Mouse (Mus musculus): ENCODE measurements at regions not wholly inside any gene's neighbourhood (a gene's known extent, or its start where the extent isn't known, plus 50 kb on each side); places are given as distances from the start of the nearest gene placed in this dataset.

- intact Hi-C loops (cut with DNase I): no loop called here
Measured at GRCm38 (mm10) chrX:60833456-60833855, 59.8 kb downstream of the Sox3 start.

GRCm38 (mm10) chrX:60831330-60832027 is 61.8 kb downstream of the Sox3 start:
- WGBS: 42% methylated on average over 22 of the region's 22 CpGs
- Histone ChIP-seq H3K27me3 (ENCODE audit: control insufficient read depth, insufficient read depth, low read length) (no peaks in the 10 kb centered on the region), H3K9ac (ENCODE audit: low read depth, low read length) (no peak overlapping the region), H3K36me3 (ENCODE audit: control insufficient read depth, insufficient read depth, low read length) (no peaks in the 10 kb centered on the region), H3K4me1 (ENCODE audit: control insufficient read depth, insufficient read depth, low read length) (no peaks in the 10 kb centered on the region), H3K4me3 (no peak overlapping the region), H3K27ac (no peak overlapping the region), H3K79me2 (replicated peaks; ENCODE audit: control insufficient read depth, insufficient read depth, low read length) (no peaks in the 10 kb centered on the region)
- DNase-seq: no peak
- intact Hi-C loops (cut with DNase I): no loop called here
- no peak for TF ChIP-seq CTCF (IDR thresholded peaks at IDR 0.05)

More at GRCm38 (mm10) chrX:60833456-60833855, 59.8 kb downstream of the Sox3 start:
- no peak for DNase-seq
- WGBS: 79% methylated on average over 6 of the region's 6 CpGs
- TF ChIP-seq EP300 (IDR thresholded peaks at IDR 0.05; ENCODE audit: insufficient read depth, low read depth, low read length) (no peak), POLR2A (IDR thresholded peaks at IDR 0.05; ENCODE audit: insufficient read depth, low read depth, low read length) (no peak), CTCF (IDR thresholded peaks at IDR 0.05) (no peak)
- Histone ChIP-seq H3K27ac (no peak overlapping the region), H3K9ac (ENCODE audit: low read depth, low read length) (no peak overlapping the region), H3K4me3 (no peak overlapping the region), H3K4me1 (ENCODE audit: control insufficient read depth, insufficient read depth, low read length) (no peaks in the 10 kb centered on the region), H3K36me3 (ENCODE audit: control insufficient read depth, insufficient read depth, low read length) (no peaks in the 10 kb centered on the region), H3K27me3 (ENCODE audit: control insufficient read depth, insufficient read depth, low read length) (no peaks in the 10 kb centered on the region), H3K79me2 (replicated peaks; ENCODE audit: control insufficient read depth, insufficient read depth, low read length) (no peaks in the 10 kb centered on the region)

- Histone ChIP-seq H3K9ac (ENCODE audit: low read depth, low read length) (no peak overlapping the region), H3K27ac (no peak overlapping the region), H3K36me3 (ENCODE audit: control insufficient read depth, insufficient read depth, low read length) (no peaks in the 10 kb centered on the region), H3K4me3 (no peak overlapping the region), H3K27me3 (ENCODE audit: control insufficient read depth, insufficient read depth, low read length) (no peaks in the 10 kb centered on the region), H3K4me1 (ENCODE audit: control insufficient read depth, insufficient read depth, low read length) (no peaks in the 10 kb centered on the region), H3K79me2 (replicated peaks; ENCODE audit: control insufficient read depth, insufficient read depth, low read length) (no peaks in the 10 kb centered on the region)
- WGBS: 41% methylated on average over 9 of the region's 9 CpGs
- peak; percentile 37 to 60 for DNase-seq
- intact Hi-C loops (cut with DNase I): no loop called here
- TF ChIP-seq EP300 (IDR thresholded peaks at IDR 0.05; ENCODE audit: insufficient read depth, low read depth, low read length) (no peak), CTCF (IDR thresholded peaks at IDR 0.05) (no peak), POLR2A (IDR thresholded peaks at IDR 0.05; ENCODE audit: insufficient read depth, low read depth, low read length) (no peak)
Measured at GRCm38 (mm10) chrX:60825181-60826080, 67.8 kb downstream of the Sox3 start.

- Histone ChIP-seq H3K27ac (no peak overlapping the region), H3K4me3 (no peak overlapping the region), H3K4me1 (ENCODE audit: control insufficient read depth, insufficient read depth, low read length) (no peaks in the 10 kb centered on the region), H3K9ac (ENCODE audit: low read depth, low read length) (no peak overlapping the region), H3K36me3 (ENCODE audit: control insufficient read depth, insufficient read depth, low read length) (no peaks in the 10 kb centered on the region), H3K27me3 (ENCODE audit: control insufficient read depth, insufficient read depth, low read length) (no peaks in the 10 kb centered on the region), H3K79me2 (replicated peaks; ENCODE audit: control insufficient read depth, insufficient read depth, low read length) (no peaks in the 10 kb centered on the region)
- 80% methylated on average over 5 of the region's 5 CpGs for WGBS
- intact Hi-C loops (cut with DNase I): no loop called here
- no peak for DNase-seq
- TF ChIP-seq CTCF (IDR thresholded peaks at IDR 0.05) (no peak), POLR2A (IDR thresholded peaks at IDR 0.05; ENCODE audit: insufficient read depth, low read depth, low read length) (no peak), EP300 (IDR thresholded peaks at IDR 0.05; ENCODE audit: insufficient read depth, low read depth, low read length) (no peak)
Measured at GRCm38 (mm10) chrX:60798567-60798966, 94.7 kb downstream of the Sox3 start.

GRCm38 (mm10) chrX:60780766-60781165 is 112.5 kb downstream of the Sox3 start:
- intact Hi-C loops (cut with DNase I): no loop called here
- TF ChIP-seq CTCF (IDR thresholded peaks at IDR 0.05) (no peak), EP300 (IDR thresholded peaks at IDR 0.05; ENCODE audit: insufficient read depth, low read depth, low read length) (no peak), POLR2A (IDR thresholded peaks at IDR 0.05; ENCODE audit: insufficient read depth, low read depth, low read length) (no peak)
- no peak overlapping the region for H3K27ac ChIP-seq
- no peaks in the 10 kb centered on the region for H3K36me3 ChIP-seq (ENCODE audit: control insufficient read depth, insufficient read depth, low read length)
- no peaks in the 10 kb centered on the region for H3K4me1 ChIP-seq (ENCODE audit: control insufficient read depth, insufficient read depth, low read length)
- WGBS: 33% methylated on average over 5 of the region's 5 CpGs
- DNase-seq: no peak
- no peak overlapping the region for H3K9ac ChIP-seq (ENCODE audit: low read depth, low read length)
- H3K79me2 ChIP-seq (replicated peaks; ENCODE audit: control insufficient read depth, insufficient read depth, low read length): no peaks in the 10 kb centered on the region
- H3K4me3 ChIP-seq: no peak overlapping the region
- no peaks in the 10 kb centered on the region for H3K27me3 ChIP-seq (ENCODE audit: control insufficient read depth, insufficient read depth, low read length)

GRCm38 (mm10) chrX:60780161-60780560 is 113.1 kb downstream of the Sox3 start:
- TF ChIP-seq POLR2A (IDR thresholded peaks at IDR 0.05; ENCODE audit: insufficient read depth, low read depth, low read length) (no peak), EP300 (IDR thresholded peaks at IDR 0.05; ENCODE audit: insufficient read depth, low read depth, low read length) (no peak), CTCF (IDR thresholded peaks at IDR 0.05) (no peak)
- Histone ChIP-seq H3K36me3 (ENCODE audit: control insufficient read depth, insufficient read depth, low read length) (no peaks in the 10 kb centered on the region), H3K9ac (ENCODE audit: low read depth, low read length) (no peak overlapping the region), H3K4me3 (no peak overlapping the region), H3K27ac (no peak overlapping the region), H3K27me3 (ENCODE audit: control insufficient read depth, insufficient read depth, low read length) (no peaks in the 10 kb centered on the region), H3K79me2 (replicated peaks; ENCODE audit: control insufficient read depth, insufficient read depth, low read length) (no peaks in the 10 kb centered on the region), H3K4me1 (ENCODE audit: control insufficient read depth, insufficient read depth, low read length) (no peaks in the 10 kb centered on the region)
- 29% methylated on average over 2 of the region's 2 CpGs for WGBS
- intact Hi-C loops (cut with DNase I): no loop called here
- DNase-seq: no peak
